Comparison of ENCODE assay signal across 19 mouse cellular contexts in genomic region chr1:13861070-13861511, GRCm38 (mm10).
A peak's percentile ranks its signal among the peaks of the same experiment; 100 is the strongest.
DNase-seq lines count a peak whose midpoint lies in the region; ATAC-seq lines count a peak whose summit lies in the region.
"Had no signal": no experiment of that assay in that cellular context is flagged by ENCODE, and none has a peak within 500 bp of the region (broad histone marks: within the 10 kb centered on the region; RNA-seq: fewer than 3 reads in every experiment).

No protein-coding gene starts in this region.

- peak; percentile 42 for DNase-seq in Muller cell, postnatal 12 days (ENCODE audit: inconsistent ontology term)
- peak; percentile 72 for DNase-seq in embryo, embryonic 10.5 days (ENCODE audit: low spot score)
- DNase-seq in mesoderm, embryonic 11.5 days (ENCODE audit: low read depth, low spot score), result peak; percentile 34
- no peak for DNase-seq in spleen, postnatal 10 days (ENCODE audit: low spot score in 2 of 2)
- DNase-seq in adrenal gland, adult 8-10 months, result no peak
- DNase-seq in ovary, adult 18-20 months (ENCODE audit: low spot score), result no peak
- DNase-seq: cerebellum, adult 18-20 months; gastrocnemius, postnatal 25 days; layer of hippocampus, adult 9-11 months; left cerebral cortex, postnatal 4 days; liver, postnatal 0 days; lung, postnatal 4 days had no signal

- WGBS in forebrain, embryonic 15.5 days, result 5% methylated on average over 5 of the region's 5 CpGs
- WGBS in heart, embryonic 11.5 days (ENCODE audit: insufficient replicate concordance), result 66% methylated on average over 5 of the region's 5 CpGs

- H3K4me2 ChIP-seq in forebrain, embryonic 15.5 days (replicated peaks), result no peak overlapping the region
- H3K4me2 ChIP-seq in heart, embryonic 11.5 days, result no peak overlapping the region
- H3K4me2 ChIP-seq: embryonic facial prominence, embryonic 13.5 days; heart, embryonic 15.5 days had no signal

- H3K27ac ChIP-seq in forebrain, embryonic 15.5 days (replicated peaks), result no peak overlapping the region
- no peak overlapping the region for H3K27ac ChIP-seq in heart, embryonic 11.5 days (ENCODE audit: low read depth, low read length)
- H3K27ac ChIP-seq: embryonic facial prominence, embryonic 13.5 days; heart, embryonic 15.5 days; kidney, postnatal 0 days had no signal

- H3K9me3 ChIP-seq in forebrain, embryonic 15.5 days, result no peaks in the 10 kb centered on the region
- no peaks in the 10 kb centered on the region for H3K9me3 ChIP-seq in heart, embryonic 11.5 days (replicated peaks; ENCODE audit: control insufficient read depth, low read length)
- H3K9me3 ChIP-seq: embryonic facial prominence, embryonic 13.5 days; heart, embryonic 15.5 days had no signal

- H3K36me3 ChIP-seq in forebrain, embryonic 15.5 days, result no peaks in the 10 kb centered on the region
- no peaks in the 10 kb centered on the region for H3K36me3 ChIP-seq in heart, embryonic 11.5 days (ENCODE audit: control insufficient read depth, insufficient read depth, low read length)
- H3K36me3 ChIP-seq: embryonic facial prominence, embryonic 13.5 days; heart, embryonic 15.5 days had no signal

- no peak overlapping the region for H3K9ac ChIP-seq in forebrain, embryonic 15.5 days (replicated peaks)
- no peak overlapping the region for H3K9ac ChIP-seq in heart, embryonic 11.5 days (ENCODE audit: low read depth, low read length)
- H3K9ac ChIP-seq: embryonic facial prominence, embryonic 13.5 days; heart, embryonic 15.5 days; liver, postnatal 0 days had no signal

- peaks cover 16% of the 10 kb centered on the region for H3K4me1 ChIP-seq in forebrain, embryonic 15.5 days
- no peaks in the 10 kb centered on the region for H3K4me1 ChIP-seq in heart, embryonic 11.5 days (ENCODE audit: control insufficient read depth, insufficient read depth, low read length)
- H3K4me1 ChIP-seq: heart, embryonic 15.5 days had no signal

- ATAC-seq in forebrain, embryonic 15.5 days (replicated peaks), result peak; percentile 64; the same call in 1 of the 2 replicates
- no peak for ATAC-seq in heart, embryonic 11.5 days (replicated peaks; ENCODE audit: insufficient number of reproducible peaks, low FRiP score, low TSS enrichment)
- ATAC-seq: CD4-positive, CD25-positive, alpha-beta regulatory T cell, adult 4 months; liver, postnatal 0 days had no signal

- no peaks in the 10 kb centered on the region for H3K27me3 ChIP-seq in forebrain, embryonic 15.5 days
- H3K27me3 ChIP-seq in heart, embryonic 11.5 days (ENCODE audit: control insufficient read depth, insufficient read depth, low read length), result no peaks in the 10 kb centered on the region
- H3K27me3 ChIP-seq: embryonic facial prominence, embryonic 13.5 days; heart, embryonic 15.5 days had no signal

- H3K4me3 ChIP-seq in forebrain, embryonic 15.5 days, result no peak overlapping the region
- H3K4me3 ChIP-seq in heart, embryonic 11.5 days (ENCODE audit: low read depth, low read length), result no peak overlapping the region
- H3K4me3 ChIP-seq: embryonic facial prominence, embryonic 13.5 days; heart, embryonic 15.5 days; myocyte had no signal

Comparison
In these comparisons a context has a peak if more than half of its experiments do, and no peak if none do; other contexts are left out.
1. DNase-seq: peak in Muller cell, postnatal 12 days (single experiment), embryo, embryonic 10.5 days (single experiment) and mesoderm, embryonic 11.5 days (single experiment); none in spleen, postnatal 10 days (0 of 2), adrenal gland, adult 8-10 months (single experiment) and ovary, adult 18-20 months (single experiment).